ENCODE assay signal across 9 mouse cellular contexts in the genomic region with DNA sequence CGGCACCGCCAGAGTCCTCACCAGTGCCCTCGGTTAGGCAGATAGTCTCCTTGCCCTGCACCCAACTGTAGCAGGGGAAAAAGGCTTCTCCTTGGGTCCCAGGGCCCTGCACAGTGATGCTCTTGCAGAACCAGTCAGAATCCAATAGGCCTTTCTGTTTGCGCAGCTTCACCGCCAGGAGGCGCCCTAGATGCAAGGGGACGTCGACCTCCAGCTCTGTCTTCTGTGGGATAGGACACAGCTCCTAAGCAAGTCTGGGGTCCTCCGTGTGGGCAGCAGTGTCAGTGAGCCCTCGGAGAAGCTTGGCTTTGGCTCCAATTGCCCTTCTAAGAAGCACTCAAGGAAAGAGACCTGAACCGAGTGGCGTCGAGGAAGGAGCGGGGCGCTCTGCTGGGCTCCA. TPM values are rescaled to one million over a fixed set of nuclear protein-coding genes. Genes with fewer than 3 reads are reported as not detected.
DNase-seq lines count a peak whose midpoint lies in the region; ATAC-seq and TF ChIP-seq lines count a peak whose summit lies in the region.
"Had no signal": no experiment of that assay in that cellular context is flagged by ENCODE, and none has a peak within 500 bp of the region (broad histone marks: within the 10 kb centered on the region; RNA-seq: fewer than 3 reads in every experiment).

No protein-coding gene starts in this region.

- POLR2A ChIA-PET in Patski (lab: Charles Lee): no interaction called here

- no peak for ATAC-seq in forebrain, embryonic 16.5 days
- ATAC-seq in Patski: no peak
- ATAC-seq in embryonic facial prominence, embryonic 12.5 days (ENCODE audit: insufficient number of reproducible peaks, insufficient read depth, low FRiP score, low TSS enrichment): no peak
- ATAC-seq in hindbrain, embryonic 13.5 days (ENCODE audit: low FRiP score): no peak
- no peak for ATAC-seq in limb, embryonic 13.5 days (ENCODE audit: low FRiP score, low read depth)
- ATAC-seq in midbrain, embryonic 15.5 days (replicated peaks): no peak

- no peak overlapping the region for H3K4me2 ChIP-seq in forebrain, embryonic 16.5 days (ENCODE audit: low read length)
- peak overlapping the region; percentile 28 for H3K4me2 ChIP-seq in embryonic facial prominence, embryonic 12.5 days (replicated peaks)
- peak overlapping the region; percentile 33 for H3K4me2 ChIP-seq in hindbrain, embryonic 13.5 days
- peak overlapping the region; percentile 7; the same call in 1 of the 2 replicates for H3K4me2 ChIP-seq in limb, embryonic 13.5 days (replicated peaks)
- peak overlapping the region; percentile 31 for H3K4me2 ChIP-seq in midbrain, embryonic 15.5 days

- H3K4me3 ChIP-seq in forebrain, embryonic 10.5 days: peak overlapping the region; percentile 31
- H3K4me3 ChIP-seq in forebrain, embryonic 16.5 days (replicated peaks; ENCODE audit: low read length): no peak overlapping the region
- H3K4me3 ChIP-seq in embryonic facial prominence, embryonic 12.5 days: no peak overlapping the region
- no peak overlapping the region; the same call in 1 of the 2 replicates for H3K4me3 ChIP-seq in hindbrain, embryonic 13.5 days
- no peak overlapping the region for H3K4me3 ChIP-seq in limb, embryonic 13.5 days
- no peak overlapping the region for H3K4me3 ChIP-seq in midbrain, embryonic 15.5 days

- peaks cover 9% of the 10 kb centered on the region for H3K4me1 ChIP-seq in forebrain, embryonic 10.5 days
- no peaks in the 10 kb centered on the region for H3K4me1 ChIP-seq in forebrain, embryonic 16.5 days (replicated peaks; ENCODE audit: control insufficient read depth, insufficient read depth, low read length)
- no peaks in the 10 kb centered on the region for H3K4me1 ChIP-seq in embryonic facial prominence, embryonic 12.5 days
- peaks cover 7% of the 10 kb centered on the region for H3K4me1 ChIP-seq in hindbrain, embryonic 13.5 days (replicated peaks)
- H3K4me1 ChIP-seq in limb, embryonic 13.5 days: no peaks in the 10 kb centered on the region; the same call in 1 of the 2 replicates
- 0 out of 2 replicates have a peak, but pooled peaks cover 3% of the 10 kb centered on the region for H3K4me1 ChIP-seq in midbrain, embryonic 15.5 days

- peak; percentile 72 for DNase-seq in forebrain, embryonic 10.5 days (ENCODE audit: extremely low spot score, low spot score)
- DNase-seq in Patski (ENCODE audit: low read depth, low spot score): no peak
- peak; percentile 71 for DNase-seq in testis, postnatal 14 days (ENCODE audit: low spot score)

- H3K9me3 ChIP-seq in forebrain, embryonic 10.5 days: no peaks in the 10 kb centered on the region
- no peaks in the 10 kb centered on the region for H3K9me3 ChIP-seq in forebrain, embryonic 16.5 days (ENCODE audit: control insufficient read depth, low read length)
- no peaks in the 10 kb centered on the region for H3K9me3 ChIP-seq in embryonic facial prominence, embryonic 12.5 days
- H3K9me3 ChIP-seq in hindbrain, embryonic 13.5 days: no peaks in the 10 kb centered on the region
- no peaks in the 10 kb centered on the region for H3K9me3 ChIP-seq in limb, embryonic 13.5 days
- no peaks in the 10 kb centered on the region for H3K9me3 ChIP-seq in midbrain, embryonic 15.5 days

- peaks cover 64% of the 10 kb centered on the region for H3K27me3 ChIP-seq in forebrain, embryonic 10.5 days (ENCODE audit: poor library complexity, severe bottlenecking)
- peaks cover 21% of the 10 kb centered on the region for H3K27me3 ChIP-seq in forebrain, embryonic 16.5 days (replicated peaks; ENCODE audit: control insufficient read depth, insufficient read depth, low read length)
- H3K27me3 ChIP-seq in Patski: peaks cover 57% of the 10 kb centered on the region
- peaks cover 52% of the 10 kb centered on the region for H3K27me3 ChIP-seq in embryonic facial prominence, embryonic 12.5 days
- H3K27me3 ChIP-seq in hindbrain, embryonic 13.5 days: peaks cover 63% of the 10 kb centered on the region
- peaks cover 79% of the 10 kb centered on the region for H3K27me3 ChIP-seq in limb, embryonic 13.5 days
- H3K27me3 ChIP-seq in midbrain, embryonic 15.5 days (replicated peaks): peaks cover 40% of the 10 kb centered on the region

- no peak overlapping the region for H3K9ac ChIP-seq in forebrain, embryonic 16.5 days (replicated peaks; ENCODE audit: low read depth, low read length)
- H3K9ac ChIP-seq in embryonic facial prominence, embryonic 12.5 days: no peak overlapping the region
- H3K9ac ChIP-seq in hindbrain, embryonic 13.5 days: 0 out of 2 replicates have a peak overlapping the region, but pooled peaks have one; percentile 13
- H3K9ac ChIP-seq in limb, embryonic 13.5 days: no peak overlapping the region
- H3K9ac ChIP-seq in midbrain, embryonic 15.5 days: no peak overlapping the region

- TF ChIP-seq CTCF in Patski (IDR thresholded peaks at IDR 0.05): peak; percentile 83

- in situ Hi-C loops in Patski (cut with MboI; ENCODE audit: low pct_unique_long_range_greater_than_20kb): no loop called here

- CTCF ChIA-PET in Patski (lab: Charles Lee): interaction anchor here (0.8 to 3.6 kb wide), 3 partner anchors 9 to 13 kb away, joined by 3 to 11 read pairs (median 3); no protein-coding TSS in a partner anchor

- no peak overlapping the region for H3K27ac ChIP-seq in forebrain, embryonic 10.5 days
- no peak overlapping the region for H3K27ac ChIP-seq in forebrain, embryonic 16.5 days (ENCODE audit: low read length)
- no peak overlapping the region for H3K27ac ChIP-seq in embryonic facial prominence, embryonic 12.5 days
- H3K27ac ChIP-seq in hindbrain, embryonic 13.5 days: no peak overlapping the region
- H3K27ac ChIP-seq in limb, embryonic 13.5 days: no peak overlapping the region
- no peak overlapping the region for H3K27ac ChIP-seq in midbrain, embryonic 15.5 days

- 2% methylated on average over 14 of the region's 15 CpGs for WGBS in forebrain, embryonic 10.5 days
- 3% methylated on average over 15 of the region's 15 CpGs for WGBS in forebrain, embryonic 16.5 days
- WGBS in embryonic facial prominence, embryonic 12.5 days: under 1% methylated on average over 15 of the region's 15 CpGs
- WGBS in hindbrain, embryonic 13.5 days: 3% methylated on average over 15 of the region's 15 CpGs
- WGBS in limb, embryonic 13.5 days: 4% methylated on average over 15 of the region's 15 CpGs
- 1% methylated on average over 15 of the region's 15 CpGs for WGBS in midbrain, embryonic 15.5 days

- H3K36me3 ChIP-seq in forebrain, embryonic 10.5 days (replicated peaks): no peaks in the 10 kb centered on the region
- no peaks in the 10 kb centered on the region for H3K36me3 ChIP-seq in forebrain, embryonic 16.5 days (ENCODE audit: control insufficient read depth, insufficient read depth)
- no peaks in the 10 kb centered on the region for H3K36me3 ChIP-seq in embryonic facial prominence, embryonic 12.5 days
- H3K36me3 ChIP-seq in hindbrain, embryonic 13.5 days: no peaks in the 10 kb centered on the region
- H3K36me3 ChIP-seq in limb, embryonic 13.5 days: no peaks in the 10 kb centered on the region
- H3K36me3 ChIP-seq in midbrain, embryonic 15.5 days (replicated peaks): no peaks in the 10 kb centered on the region

RNA-seq across cellular contexts. Expression of gene Alox12e, which starts 0.8 kb away (rescaled TPM):
- not detected in 2 replicates for polyA plus RNA-seq in forebrain, embryonic 10.5 days (2016; fragmentation: Nextera tagmentation; extraction: Ambion mirVana)
- not detected in 2 replicates for polyA plus RNA-seq in forebrain, embryonic 16.5 days (2015; fragmentation: Nextera tagmentation; extraction: Ambion mirVana)
- polyA plus RNA-seq in Patski (2021): not detected
- polyA plus RNA-seq in embryonic facial prominence, embryonic 12.5 days (2016; fragmentation: Nextera tagmentation; extraction: Ambion mirVana): not detected in 2 replicates
- polyA plus RNA-seq in hindbrain, embryonic 13.5 days (2015; fragmentation: Nextera tagmentation; extraction: Ambion mirVana): not detected in 2 replicates
- polyA plus RNA-seq in limb, embryonic 13.5 days (2015; fragmentation: Nextera tagmentation; extraction: Ambion mirVana): not detected in 2 replicates
- polyA plus RNA-seq in midbrain, embryonic 15.5 days (2015; fragmentation: Nextera tagmentation; extraction: Ambion mirVana): 0.22 TPM in 1 of 2 replicates, not detected in the other
- polyA plus RNA-seq: neural tube, embryonic 14.5 days had no signal

RNA-seq across cellular contexts. Expression of gene Alox15, which starts 30.2 kb away (rescaled TPM):
- polyA plus RNA-seq in forebrain, embryonic 10.5 days (2016; fragmentation: Nextera tagmentation; extraction: Ambion mirVana): 0.10 and 0.29 TPM in 2 replicates
- not detected in 2 replicates for polyA plus RNA-seq in forebrain, embryonic 16.5 days (2015; fragmentation: Nextera tagmentation; extraction: Ambion mirVana)
- not detected for polyA plus RNA-seq in Patski (2021)
- 0.29 TPM in 2 replicates for polyA plus RNA-seq in embryonic facial prominence, embryonic 12.5 days (2016; fragmentation: Nextera tagmentation; extraction: Ambion mirVana)
- 0.10 TPM in 1 of 2 replicates, not detected in the other for polyA plus RNA-seq in hindbrain, embryonic 13.5 days (2015; fragmentation: Nextera tagmentation; extraction: Ambion mirVana)
- polyA plus RNA-seq in limb, embryonic 13.5 days (2015; fragmentation: Nextera tagmentation; extraction: Ambion mirVana): 0.05 TPM in 1 of 2 replicates, not detected in the other
- 0.06 TPM in 1 of 2 replicates, not detected in the other for polyA plus RNA-seq in midbrain, embryonic 15.5 days (2015; fragmentation: Nextera tagmentation; extraction: Ambion mirVana)
- polyA plus RNA-seq: neural tube, embryonic 14.5 days had no signal
